Mouse (Mus musculus): Measurements from ENCODE around the gene Coa3.

The Coa3 gene

GRCm38 (mm10) chr11:101280837-101281236 lies 1.9 kb upstream of the Coa3 start:
- DNase-seq: peak in 1 of 2 experiments; percentile 12

GRCm38 (mm10) chr11:101279193-101279569 lies 267 bp upstream of the Coa3 start:
- peak in 1 of 2 experiments; percentile 20 for DNase-seq

- DNase-seq: peak; percentile 56 to 72
Observed at GRCm38 (mm10) chr11:101277381-101278222, 1.3 kb downstream of the Coa3 start.

DNA sequence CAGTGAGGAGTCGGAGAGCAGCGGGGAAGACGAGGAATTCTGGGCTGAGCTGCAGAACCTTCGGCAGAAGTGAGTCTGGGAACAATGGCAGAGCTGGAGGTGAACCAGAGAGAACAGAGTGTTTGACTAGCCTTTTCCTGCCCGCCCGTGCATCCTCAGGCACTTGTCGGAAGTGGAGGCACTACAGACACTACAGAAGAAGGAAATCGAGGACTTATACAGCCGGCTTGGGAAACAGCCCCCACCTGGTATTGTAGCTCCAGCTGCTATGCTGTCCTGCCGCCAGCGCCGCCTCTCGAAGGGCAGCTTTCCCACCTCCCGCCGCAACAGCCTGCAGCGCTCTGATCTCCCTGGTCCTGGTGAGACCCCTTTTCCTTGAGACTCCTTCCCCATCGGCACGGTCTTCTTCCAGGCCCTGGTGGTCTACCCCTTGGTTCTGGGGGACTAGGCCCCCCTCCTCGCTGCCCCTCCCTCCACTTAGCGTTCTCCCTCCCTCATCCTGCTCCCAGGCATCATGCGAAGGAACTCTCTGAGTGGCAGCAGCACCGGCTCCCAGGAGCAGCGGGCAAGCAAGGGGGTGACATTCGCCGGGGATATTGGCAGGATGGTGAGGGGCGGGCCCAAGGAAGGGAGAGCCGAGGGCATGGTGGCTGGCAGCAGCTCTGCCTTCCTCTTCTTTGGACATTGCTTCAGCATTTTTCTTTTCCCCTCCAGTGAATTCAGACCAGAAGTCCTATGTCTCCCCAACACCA lies 2.4 kb downstream of the Coa3 start:
- peak; percentile 34 to 50 for DNase-seq

DNA sequence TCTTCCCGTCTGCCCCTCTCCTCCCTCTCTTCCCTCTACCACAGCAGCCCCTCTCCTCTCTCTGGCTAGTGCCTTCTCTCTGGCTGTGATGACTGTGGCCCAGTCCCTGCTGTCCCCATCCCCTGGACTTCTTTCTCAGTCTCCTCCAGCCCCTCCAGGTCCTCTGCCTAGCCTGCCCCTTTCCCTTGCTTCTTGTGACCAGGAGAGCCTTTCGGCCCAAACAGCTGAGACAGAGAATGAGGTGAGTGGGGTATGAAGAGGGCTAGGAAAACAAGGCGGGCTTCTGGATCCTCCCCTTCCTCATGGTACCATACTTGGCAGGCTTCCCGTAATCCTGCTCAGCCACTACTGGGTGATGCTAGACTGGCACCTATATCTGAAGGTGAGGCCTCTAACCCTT lies 3.6 kb downstream of the Coa3 start:
- no peak for DNase-seq

DNA sequence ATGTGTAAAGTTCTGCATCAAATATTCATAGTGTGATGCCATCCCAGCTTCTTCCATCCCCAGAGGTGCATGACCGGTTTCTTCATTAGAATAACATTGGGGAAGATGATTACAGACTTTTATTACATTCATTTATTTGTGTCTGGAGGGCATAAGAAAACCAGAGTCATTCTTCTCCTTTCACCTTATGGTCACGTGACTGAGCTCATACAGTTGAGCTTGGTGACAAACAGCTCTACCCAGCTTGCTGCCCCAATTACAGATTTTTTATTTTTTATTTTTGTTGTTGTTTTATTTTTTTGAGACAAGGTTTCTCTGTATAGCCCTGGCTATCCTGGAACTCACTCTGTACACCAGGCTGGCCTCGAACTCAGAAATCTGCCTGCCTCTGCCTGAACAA lies 6.5 kb downstream of the Coa3 start:
- no peak for DNase-seq

- peak; percentile 59 to 68 for DNase-seq
Observed at GRCm38 (mm10) chr11:101269577-101270116, 9.3 kb downstream of the Coa3 start.

- no peak for DNase-seq
Observed at GRCm38 (mm10) chr11:101265906-101266305, 13.0 kb downstream of the Coa3 start.

DNA sequence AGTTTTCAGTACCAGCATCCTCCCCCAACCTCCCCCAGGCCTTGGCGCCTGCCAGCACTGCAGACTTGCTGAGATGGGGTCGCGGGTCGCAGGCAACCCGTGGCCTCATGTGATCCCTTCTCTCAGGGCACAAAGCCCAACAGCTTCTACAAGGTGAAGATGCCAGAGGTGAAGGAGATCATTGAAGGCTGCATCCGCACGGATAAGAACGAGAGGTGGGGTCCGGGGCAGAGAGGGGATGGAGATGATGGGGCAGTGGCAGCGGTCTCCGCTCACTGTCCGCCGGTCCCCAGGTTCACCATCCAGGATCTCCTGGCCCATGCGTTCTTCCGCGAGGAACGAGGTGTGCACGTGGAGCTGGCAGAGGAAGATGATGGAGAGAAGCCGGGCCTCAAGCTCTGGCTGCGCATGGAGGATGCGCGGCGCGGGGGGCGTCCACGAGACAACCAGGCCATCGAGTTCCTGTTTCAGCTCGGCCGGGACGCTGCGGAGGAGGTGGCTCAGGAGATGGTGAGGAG lies 13.9 kb downstream of the Coa3 start:
- DNase-seq: peak in 1 of 2 experiments; percentile 36

DNA sequence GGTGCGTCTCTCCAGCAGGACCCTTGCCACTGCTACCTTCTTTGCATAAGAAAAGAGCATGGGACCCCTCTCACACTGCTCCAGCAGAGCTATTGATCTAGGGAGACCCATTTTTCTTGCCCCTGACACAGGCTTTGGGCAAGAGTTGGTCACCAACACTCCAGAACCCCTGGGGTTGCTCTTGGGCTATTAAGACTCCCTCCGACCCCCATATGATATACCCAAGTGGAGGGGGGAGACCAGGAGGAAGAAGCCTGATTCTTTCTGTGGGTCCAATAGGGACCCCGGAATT lies 15.0 kb downstream of the Coa3 start:
- no peak for DNase-seq

DNA sequence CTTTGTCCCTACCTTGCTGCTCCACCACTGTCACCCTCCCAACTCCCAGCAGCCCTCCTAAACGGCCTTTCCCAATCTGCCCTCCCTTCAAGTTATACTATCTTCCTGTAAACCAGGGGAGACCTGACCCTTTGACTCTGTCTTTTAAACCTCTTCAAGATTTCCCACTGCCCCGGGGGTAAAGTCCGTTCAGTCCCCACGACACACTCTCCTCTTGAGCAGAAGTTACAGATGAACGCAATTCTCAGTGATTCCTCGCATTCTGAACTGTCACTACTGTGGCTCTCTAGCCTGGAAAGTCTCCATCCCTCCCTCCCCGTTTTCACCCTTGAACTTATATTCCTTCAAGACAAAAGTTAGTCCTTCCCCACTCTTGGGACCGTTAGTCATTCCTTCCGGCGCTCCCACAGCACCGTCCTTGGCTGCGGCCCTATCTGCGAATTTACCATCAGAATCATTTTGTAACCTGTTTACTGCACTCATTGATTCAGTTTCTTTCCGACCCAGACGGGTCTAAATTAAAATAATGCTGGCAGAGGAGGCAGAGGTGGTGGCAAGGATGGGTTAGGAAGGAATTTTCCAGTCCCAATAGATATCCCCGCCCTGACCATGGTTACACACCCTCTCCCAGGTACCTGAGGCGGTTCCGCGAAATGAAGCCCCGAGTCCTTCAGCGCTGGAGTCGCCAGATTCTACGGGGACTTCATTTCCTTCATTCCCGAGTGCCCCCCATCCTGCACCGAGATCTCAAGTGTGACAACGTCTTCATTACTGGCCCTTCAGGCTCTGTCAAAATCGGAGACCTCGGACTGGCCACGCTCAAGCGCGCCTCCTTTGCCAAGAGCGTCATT lies 15.6 kb downstream of the Coa3 start:
- DNase-seq: no peak

GRCm38 (mm10) chr11:101262272-101262967 lies 16.5 kb downstream of the Coa3 start:
- DNase-seq: peak in 1 of 2 experiments; percentile 63

GRCm38 (mm10) chr11:101260826-101261380 lies 18.0 kb downstream of the Coa3 start:
- no peak for DNase-seq

- DNase-seq: peak; percentile 86 to 91
Observed at GRCm38 (mm10) chr11:101259948-101260825, 18.7 kb downstream of the Coa3 start, which contains the start of gene Wnk4. Gene Wnk4, plus strand, starts transcription at chr11:101260567.

GRCm38 (mm10) chr11:101259261-101259712 lies 19.6 kb downstream of the Coa3 start:
- DNase-seq: peak; percentile 73 to 83

- DNase-seq: no peak
Observed at GRCm38 (mm10) chr11:101255826-101256775, 22.8 kb downstream of the Coa3 start.

- DNase-seq: peak; percentile 89 to 92
Observed at GRCm38 (mm10) chr11:101253613-101254389, 25.1 kb downstream of the Coa3 start, which contains the start of gene Vps25. Gene Vps25, plus strand, starts transcription at chr11:101253707.

DNA sequence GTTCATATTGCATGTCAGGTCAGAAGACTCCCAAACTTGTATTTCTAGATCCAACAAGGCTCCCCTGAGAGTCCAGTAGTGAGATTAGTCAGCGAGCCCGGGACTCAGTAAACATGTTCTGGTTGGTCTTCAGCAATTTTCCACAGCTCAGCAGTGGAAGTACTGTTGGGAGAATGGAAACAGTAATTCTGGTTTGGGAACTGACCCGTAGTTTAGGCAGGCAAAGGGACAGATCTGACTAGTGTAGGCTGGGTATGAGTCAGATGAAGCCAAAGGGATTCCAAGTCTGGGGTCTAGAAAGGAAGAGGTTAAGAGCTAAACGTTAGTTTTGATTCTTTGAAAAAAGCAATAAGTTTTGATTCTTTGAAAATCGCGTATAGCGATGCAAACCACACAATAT lies 26.0 kb downstream of the Coa3 start:
- peak in 1 of 2 experiments; percentile 25 for DNase-seq
